Mouse (Mus musculus): Measurements from ENCODE around the gene Slc28a3. TPM values are rescaled to one million over a fixed set of nuclear protein-coding genes. Genes with fewer than 3 reads are reported as not detected.

Slc28a3 gene
- 0.04 and 0.07 TPM in 2 replicates for polyA plus RNA-seq (2012; rRNA removed)

GRCm38 (mm10) chr13:58610716-58611115, at the start of gene Slc28a3:
Gene Slc28a3, minus strand, starts transcription at chr13:58610877.

Other genes with a start within 250 kb of the Slc28a3 start
- 10.7 and 12.9 TPM in 2 replicates for gene 2210016F16Rik, start 225.7 kb downstream of the Slc28a3 start, polyA plus RNA-seq (2012; rRNA removed)
- gene Rmi1, start 208.6 kb downstream of the Slc28a3 start, polyA plus RNA-seq (2012; rRNA removed), result 12.5 and 13.0 TPM in 2 replicates
- 799 and 802 TPM in 2 replicates for gene Hnrnpk, start 207.5 kb downstream of the Slc28a3 start, polyA plus RNA-seq (2012; rRNA removed)
- gene Ntrk2, start 195.7 kb upstream of the Slc28a3 start, polyA plus RNA-seq (2012; rRNA removed), result 72.3 and 73.5 TPM in 2 replicates

Data from central nervous system, embryonic 18 days (tissue).